Mouse (Mus musculus) embryonic facial prominence, embryonic 13.5 days (tissue): ENCODE data around the gene Catsperg1. TPM values are rescaled to one million over a fixed set of nuclear protein-coding genes. Genes with fewer than 3 reads are reported as not detected.

ENCODE experiments used
- ATAC-seq: fragments of 200-750 bp; cut with Nextera tagmentation; 2 replicates; pipeline ENCODE4 v1.8.0; 2017; ENCODE audit warnings: low read depth; ENCODE audit not compliant: insufficient number of reproducible peaks, insufficient read depth, low FRiP score, low TSS enrichment
- H3K27ac ChIP-seq: fragments of 300-500 bp; sonication (generic); 2 replicates; pipeline ENCODE4 v1.5.1; 2015; ENCODE audit warnings: moderate library complexity, mild to moderate bottlenecking, inconsistent platforms
- H3K27me3 ChIP-seq: fragments of 300-500 bp; sonication (generic); 2 replicates; pipeline ENCODE4 v1.6.1; 2015; ENCODE audit warnings: mild to moderate bottlenecking, inconsistent platforms
- H3K36me3 ChIP-seq: fragments of 300-500 bp; sonication (generic); 2 replicates; pipeline ENCODE4 v1.6.1; 2015; ENCODE audit warnings: mild to moderate bottlenecking, inconsistent platforms
- H3K4me1 ChIP-seq: fragments of 300-500 bp; sonication (generic); 2 replicates; pipeline ENCODE4 v1.6.1; 2015; ENCODE audit warnings: inconsistent platforms
- H3K4me2 ChIP-seq: fragments of 300-500 bp; sonication (generic); 2 replicates; pipeline ENCODE4 v1.6.1; 2015; ENCODE audit warnings: moderate library complexity, mild to moderate bottlenecking, inconsistent platforms
- H3K4me3 ChIP-seq: fragments of 300-500 bp; sonication (generic); 2 replicates; pipeline ENCODE4 v1.5.1; 2015; ENCODE audit warnings: mild to moderate bottlenecking, inconsistent platforms
- H3K9ac ChIP-seq: fragments of 300-500 bp; sonication (generic); 2 replicates; pipeline ENCODE4 v1.6.1; 2015; ENCODE audit warnings: mild to moderate bottlenecking, inconsistent platforms
- H3K9me3 ChIP-seq: fragments of 300-500 bp; sonication (generic); 2 replicates; pipeline ENCODE4 v1.6.1; 2016; ENCODE audit warnings: inconsistent platforms
- WGBS: fragments of 180-500 bp; shearing (Covaris S2); methylation state at CpG from one replicate; pipeline ENCODE4 v1.1.7; 2015; ENCODE audit warnings: mixed read lengths; 5-methylcytosine and 5-hydroxymethylcytosine counted together
- polyA plus RNA-seq: library from polyadenylated mRNA; unstranded; fragments of >200 nt; fragmentation: Nextera tagmentation; extraction: Ambion mirVana; gene quantifications from 2 replicates; pipeline ENCODE4 v1.2.1, GENCODE M21; 2015

Gene Catsperg1
- polyA plus RNA-seq, 1 experiment from 2014 or later = 0.72 TPM

- Histone ChIP-seq H3K36me3 (peaks cover 13% of the 10 kb centered on the region), H3K27me3 (peaks cover 40% of the 10 kb centered on the region), H3K27ac (peak overlapping the region; percentile 69), H3K9me3 (no peaks in the 10 kb centered on the region), H3K4me2 (peak overlapping the region; percentile 88), H3K4me1 (peaks cover 41% of the 10 kb centered on the region), H3K9ac (peak overlapping the region; percentile 76), H3K4me3 (peak overlapping the region; percentile 68)
- ATAC-seq = no peak
- 2% methylated on average over 14 of the region's 14 CpGs for WGBS
These were observed 45.0 kb downstream of the Catsperg1 start for GRCm38 (mm10) chr7:29168791-29169230.

- peak overlapping the region; percentile 88 for H3K4me2 ChIP-seq
- H3K27ac ChIP-seq = peak overlapping the region; percentile 69; the same call in 1 of the 2 replicates
- peak overlapping the region; percentile 76 for H3K9ac ChIP-seq
- peaks cover 7% of the 10 kb centered on the region for H3K36me3 ChIP-seq
- 4% methylated on average over 10 of the region's 10 CpGs for WGBS
- H3K9me3 ChIP-seq = no peaks in the 10 kb centered on the region
- peak overlapping the region; percentile 68 for H3K4me3 ChIP-seq
- H3K27me3 ChIP-seq = peaks cover 34% of the 10 kb centered on the region
- H3K4me1 ChIP-seq = peaks cover 42% of the 10 kb centered on the region
- no peak for ATAC-seq
These were observed 45.6 kb downstream of the Catsperg1 start for GRCm38 (mm10) chr7:29168121-29168695.

GRCm38 (mm10) chr7:29167656-29168055 lies 46.2 kb downstream of the Catsperg1 start:
- 17% methylated on average over 19 of the region's 19 CpGs for WGBS
- peaks cover 28% of the 10 kb centered on the region for H3K27me3 ChIP-seq
- peak overlapping the region; percentile 68 for H3K4me3 ChIP-seq
- no peaks in the 10 kb centered on the region for H3K9me3 ChIP-seq
- H3K36me3 ChIP-seq = peaks cover 1% of the 10 kb centered on the region; the same call in 1 of the 2 replicates
- peaks cover 47% of the 10 kb centered on the region for H3K4me1 ChIP-seq
- no peak for ATAC-seq
- no peak overlapping the region for H3K27ac ChIP-seq
- H3K9ac ChIP-seq = peak overlapping the region; percentile 76
- H3K4me2 ChIP-seq = peak overlapping the region; percentile 88

GRCm38 (mm10) chr7:29162750-29163525 lies 50.9 kb downstream of the Catsperg1 start:
- Histone ChIP-seq H3K4me1 (peaks cover 13% of the 10 kb centered on the region), H3K36me3 (0 out of 2 replicates have a peak, but pooled peaks cover 7% of the 10 kb centered on the region), H3K27ac (no peak overlapping the region), H3K4me3 (no peak overlapping the region), H3K4me2 (no peak overlapping the region), H3K27me3 (peaks cover 26% of the 10 kb centered on the region), H3K9ac (no peak overlapping the region), H3K9me3 (no peaks in the 10 kb centered on the region)
- no peak for ATAC-seq
- 17% methylated on average over 9 of the region's 9 CpGs for WGBS

- H3K9ac ChIP-seq = no peak overlapping the region
- H3K4me2 ChIP-seq = no peak overlapping the region
- ATAC-seq = no peak
- no peak overlapping the region for H3K4me3 ChIP-seq
- peaks cover 8% of the 10 kb centered on the region for H3K4me1 ChIP-seq
- H3K27ac ChIP-seq = no peak overlapping the region
- 0 out of 2 replicates have a peak, but pooled peaks cover 7% of the 10 kb centered on the region for H3K36me3 ChIP-seq
- H3K27me3 ChIP-seq = peaks cover 25% of the 10 kb centered on the region
- H3K9me3 ChIP-seq = no peaks in the 10 kb centered on the region
- WGBS = 74% methylated on average over 5 of the region's 5 CpGs
These were observed 51.5 kb downstream of the Catsperg1 start for GRCm38 (mm10) chr7:29162294-29162693.

GRCm38 (mm10) chr7:29158264-29158663 lies 55.6 kb downstream of the Catsperg1 start:
- no peak for ATAC-seq
- Histone ChIP-seq H3K4me3 (no peak overlapping the region), H3K27ac (no peak overlapping the region), H3K9ac (no peak overlapping the region), H3K36me3 (peaks cover 13% of the 10 kb centered on the region; the same call in 1 of the 2 replicates), H3K27me3 (peaks cover 25% of the 10 kb centered on the region), H3K9me3 (0 out of 2 replicates have a peak, but pooled peaks cover 2% of the 10 kb centered on the region), H3K4me1 (peaks cover 12% of the 10 kb centered on the region), H3K4me2 (no peak overlapping the region)
- WGBS = 2% methylated on average over 5 of the region's 5 CpGs

GRCm38 (mm10) chr7:29155838-29156782 lies 57.7 kb downstream of the Catsperg1 start, which contains the start of gene Fam98c:
Gene Fam98c (minus strand): TSS chr7:29156234.
- H3K27ac ChIP-seq = peak within 1 kb of the TSS; percentile 79
- WGBS = 3% methylated on average over 68 of the region's 68 CpGs
- peaks cover 6% of the 10 kb centered on the region; the same call in 1 of the 2 replicates for H3K36me3 ChIP-seq
- peak; percentile 71 for ATAC-seq
- peak within 1 kb of the TSS; percentile 87 for H3K4me3 ChIP-seq
- H3K4me1 ChIP-seq = peaks cover 3% of the 10 kb centered on the region; the same call in 1 of the 2 replicates
- 0 out of 2 replicates have a peak, but pooled peaks cover 2% of the 10 kb centered on the region for H3K9me3 ChIP-seq
- H3K9ac ChIP-seq = peak within 1 kb of the TSS; percentile 81
- peak within 1 kb of the TSS; percentile 96 for H3K4me2 ChIP-seq
- H3K27me3 ChIP-seq = peaks cover 25% of the 10 kb centered on the region

GRCm38 (mm10) chr7:29155196-29155837 lies 58.5 kb downstream of the Catsperg1 start:
- peaks cover 3% of the 10 kb centered on the region; the same call in 1 of the 2 replicates for H3K4me1 ChIP-seq
- H3K9me3 ChIP-seq = 0 out of 2 replicates have a peak, but pooled peaks cover 2% of the 10 kb centered on the region
- H3K9ac ChIP-seq = peak overlapping the region; percentile 81
- H3K27ac ChIP-seq = peak overlapping the region; percentile 79
- H3K27me3 ChIP-seq = peaks cover 25% of the 10 kb centered on the region
- H3K4me3 ChIP-seq = peak overlapping the region; percentile 87
- 7% methylated on average over 37 of the region's 37 CpGs for WGBS
- ATAC-seq = peak; percentile 76
- peak overlapping the region; percentile 96 for H3K4me2 ChIP-seq
- peaks cover 6% of the 10 kb centered on the region; the same call in 1 of the 2 replicates for H3K36me3 ChIP-seq

GRCm38 (mm10) chr7:29154018-29154720 lies 59.7 kb downstream of the Catsperg1 start:
- ATAC-seq = no peak

GRCm38 (mm10) chr7:29151486-29151885 lies 62.3 kb downstream of the Catsperg1 start:
- 0 out of 2 replicates have a peak, but pooled peaks cover 2% of the 10 kb centered on the region for H3K9me3 ChIP-seq
- ATAC-seq = no peak
- no peak overlapping the region for H3K9ac ChIP-seq
- peaks cover 6% of the 10 kb centered on the region; the same call in 1 of the 2 replicates for H3K36me3 ChIP-seq
- H3K4me1 ChIP-seq = peaks cover 3% of the 10 kb centered on the region; the same call in 1 of the 2 replicates
- WGBS = 59% methylated on average over 10 of the region's 10 CpGs
- H3K27me3 ChIP-seq = no peaks in the 10 kb centered on the region
- no peak overlapping the region for H3K27ac ChIP-seq
- no peak overlapping the region for H3K4me3 ChIP-seq
- no peak overlapping the region for H3K4me2 ChIP-seq

More at GRCm38 (mm10) chr7:29154018-29154720, 59.7 kb downstream of the Catsperg1 start:
- Histone ChIP-seq H3K27ac (no peak overlapping the region), H3K4me3 (no peak overlapping the region), H3K4me1 (peaks cover 3% of the 10 kb centered on the region; the same call in 1 of the 2 replicates), H3K27me3 (peaks cover 16% of the 10 kb centered on the region), H3K9ac (no peak overlapping the region), H3K9me3 (0 out of 2 replicates have a peak, but pooled peaks cover 2% of the 10 kb centered on the region), H3K4me2 (no peak overlapping the region), H3K36me3 (peaks cover 6% of the 10 kb centered on the region; the same call in 1 of the 2 replicates)
- WGBS = 94% methylated on average over 14 of the region's 14 CpGs
